Mouse (Mus musculus) embryo, embryonic 11 days (tissue): Measurements from ENCODE around the gene Atp2b1.
A peak's percentile ranks its signal among the peaks of the same experiment; 100 is the strongest.

Experiments
- DNase-seq: peaks from one replicate; pipeline ENCODE4 v3.0.0-alpha.2; 2015

Gene Atp2b1

GRCm38 (mm10) chr10:98916781-98917340 is 2.7 kb downstream of the Atp2b1 start:
- DNase-seq: no peak

- DNase-seq: no peak
Measured at GRCm38 (mm10) chr10:98925081-98925480, 10.9 kb downstream of the Atp2b1 start.

- no peak for DNase-seq
Measured at GRCm38 (mm10) chr10:98926991-98927390, 12.8 kb downstream of the Atp2b1 start.

GRCm38 (mm10) chr10:98929444-98929843 is 15.2 kb downstream of the Atp2b1 start:
- DNase-seq: no peak

- no peak for DNase-seq
Measured at GRCm38 (mm10) chr10:98930143-98930542, 15.9 kb downstream of the Atp2b1 start.

- DNase-seq: no peak
Measured at GRCm38 (mm10) chr10:98940137-98940536, 25.9 kb downstream of the Atp2b1 start.

GRCm38 (mm10) chr10:98940799-98941198 is 26.6 kb downstream of the Atp2b1 start:
- no peak for DNase-seq

GRCm38 (mm10) chr10:98941991-98942390 is 27.8 kb downstream of the Atp2b1 start:
- no peak for DNase-seq

- no peak for DNase-seq
Measured at GRCm38 (mm10) chr10:98942999-98943398, 28.8 kb downstream of the Atp2b1 start.

GRCm38 (mm10) chr10:98943894-98944293 is 29.7 kb downstream of the Atp2b1 start:
- DNase-seq: no peak

- DNase-seq: no peak
Measured at GRCm38 (mm10) chr10:98946031-98946791, 32.0 kb downstream of the Atp2b1 start.

GRCm38 (mm10) chr10:98947206-98947605 is 33.0 kb downstream of the Atp2b1 start:
- no peak for DNase-seq

GRCm38 (mm10) chr10:98948096-98948495 is 33.9 kb downstream of the Atp2b1 start:
- no peak for DNase-seq

GRCm38 (mm10) chr10:98949750-98950149 is 35.5 kb downstream of the Atp2b1 start:
- no peak for DNase-seq

- DNase-seq: no peak
Measured at GRCm38 (mm10) chr10:98951286-98952270, 37.4 kb downstream of the Atp2b1 start.

- DNase-seq: no peak
Measured at GRCm38 (mm10) chr10:98954230-98954993, 40.2 kb downstream of the Atp2b1 start.

- no peak for DNase-seq
Measured at GRCm38 (mm10) chr10:98956124-98956523, 41.9 kb downstream of the Atp2b1 start.

GRCm38 (mm10) chr10:98958752-98959151 is 44.5 kb downstream of the Atp2b1 start:
- no peak for DNase-seq

- DNase-seq: no peak
Measured at GRCm38 (mm10) chr10:98959385-98959784, 45.2 kb downstream of the Atp2b1 start.

- no peak for DNase-seq
Measured at GRCm38 (mm10) chr10:98960911-98961310, 46.7 kb downstream of the Atp2b1 start.

GRCm38 (mm10) chr10:98962092-98962491 is 47.9 kb downstream of the Atp2b1 start:
- peak; percentile 50 for DNase-seq

GRCm38 (mm10) chr10:98966407-98967215 is 52.4 kb downstream of the Atp2b1 start:
- peak; percentile 39 for DNase-seq
